Mouse (Mus musculus) gastrocnemius, postnatal 25 days (tissue): Measurements from ENCODE around the gene Pabpc1l. TPM values are rescaled to one million over a fixed set of nuclear protein-coding genes. Genes with fewer than 3 reads are reported as not detected.
"Not testable (repeated sequence)": the region's sequence is repeated elsewhere in the genome, so short reads cannot be mapped to it uniquely, and the experiment has no call there.

ENCODE experiments used
- DNase-seq: peaks from one replicate; pipeline ENCODE4 v3.0.0; 2022
- total RNA-seq, 2 experiments: library from RNA; stranded (reverse); gene quantifications; 1 replicate in 1 of 2; 2 replicates in 1 of 2; pipeline ENCODE4 v1.2.3; 2021

Gene Pabpc1l
- total RNA-seq, 2 experiments from 2014 or later = 1.5 TPM; not detected in 1

- DNase-seq = no peak
Observed at GRCm38 (mm10) chr2:164036520-164037019, 11.3 kb downstream of the Pabpc1l start.

- DNase-seq = no peak
Observed at GRCm38 (mm10) chr2:164038407-164039028, 13.3 kb downstream of the Pabpc1l start.

DNA sequence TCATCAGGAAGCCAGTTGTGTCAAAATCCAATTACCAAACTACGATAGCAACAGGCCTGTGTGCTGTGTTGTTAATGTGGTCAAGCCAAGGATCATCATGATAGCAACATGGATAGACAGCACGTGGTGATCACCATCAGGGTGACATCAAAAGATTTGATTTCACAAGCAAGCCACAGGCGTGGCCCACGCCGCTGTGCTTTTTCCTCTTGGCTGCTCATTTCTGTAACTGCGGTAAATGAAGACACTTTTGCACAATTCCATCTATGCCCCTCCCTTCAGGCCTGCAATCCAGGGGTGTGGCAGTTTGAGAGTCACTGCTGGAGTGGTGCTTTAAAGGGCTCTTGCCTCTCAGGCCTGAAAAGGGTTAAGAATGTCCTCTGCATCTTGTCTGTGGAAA lies 15.7 kb downstream of the Pabpc1l start:
- DNase-seq = no peak

DNA sequence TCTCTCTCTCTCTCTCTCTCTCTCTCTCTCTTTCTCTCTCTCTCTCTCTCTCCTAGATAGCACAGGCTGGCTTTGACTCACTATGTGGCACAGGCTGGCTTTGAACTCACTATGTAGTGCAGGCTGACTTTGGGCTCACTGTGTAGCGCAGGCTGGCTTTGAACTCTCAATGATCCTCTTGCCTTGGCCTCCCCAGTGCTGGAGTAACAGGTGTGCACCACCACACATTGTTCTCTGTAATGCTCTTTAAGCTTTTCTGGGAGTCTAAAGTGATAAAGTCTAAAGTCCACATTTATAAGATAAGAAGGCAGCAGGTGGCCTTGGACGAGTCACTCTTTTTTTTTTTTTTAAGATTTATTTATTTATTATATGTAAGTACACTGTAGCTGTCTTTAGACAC lies 16.3 kb downstream of the Pabpc1l start:
- no peak for DNase-seq

DNA sequence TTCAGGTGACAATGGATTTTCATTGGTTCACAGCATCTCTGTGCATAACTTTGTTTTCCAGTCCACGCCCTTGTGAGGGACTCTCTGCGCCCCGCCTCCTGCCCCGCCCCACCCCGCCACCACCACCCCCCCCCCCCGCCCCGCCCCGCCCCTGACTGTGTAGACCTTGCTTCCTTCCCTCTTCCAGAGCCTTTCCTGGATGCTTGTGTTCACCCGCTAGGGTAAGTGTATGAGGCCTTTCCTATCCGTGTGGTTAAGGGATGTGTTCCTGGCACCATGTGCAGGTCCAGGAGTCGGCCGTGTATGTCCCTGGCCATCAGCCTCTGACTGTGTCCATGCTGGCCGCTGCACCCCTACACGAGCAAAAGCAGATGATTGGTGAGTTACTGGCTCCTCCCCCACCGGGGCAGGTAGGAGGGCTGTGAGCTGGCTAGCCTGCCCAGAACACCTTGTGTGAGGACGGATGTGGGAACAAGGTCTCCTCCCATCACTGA lies 22.0 kb downstream of the Pabpc1l start:
- no peak for DNase-seq

DNA sequence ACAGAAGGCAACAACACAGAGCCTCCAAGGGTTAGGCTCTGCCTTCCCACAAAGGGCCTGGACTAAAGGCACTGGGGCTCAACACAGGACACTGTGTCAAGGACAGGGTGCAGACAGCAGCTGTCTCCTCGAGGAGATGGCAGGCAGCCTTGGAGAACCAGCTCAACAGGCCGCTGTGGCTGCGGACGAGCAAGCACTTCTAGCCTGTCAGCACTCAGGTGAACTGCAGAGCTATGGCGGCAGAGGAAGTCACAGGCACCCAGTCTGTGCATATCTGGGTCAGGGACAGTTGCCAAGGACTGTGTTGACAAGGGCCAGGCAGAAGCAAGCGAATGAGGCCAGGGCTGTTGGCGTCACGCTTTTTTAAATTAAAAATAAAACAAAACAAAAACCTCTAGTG lies 28.5 kb downstream of the Pabpc1l start:
- DNase-seq = peak; percentile 22

DNA sequence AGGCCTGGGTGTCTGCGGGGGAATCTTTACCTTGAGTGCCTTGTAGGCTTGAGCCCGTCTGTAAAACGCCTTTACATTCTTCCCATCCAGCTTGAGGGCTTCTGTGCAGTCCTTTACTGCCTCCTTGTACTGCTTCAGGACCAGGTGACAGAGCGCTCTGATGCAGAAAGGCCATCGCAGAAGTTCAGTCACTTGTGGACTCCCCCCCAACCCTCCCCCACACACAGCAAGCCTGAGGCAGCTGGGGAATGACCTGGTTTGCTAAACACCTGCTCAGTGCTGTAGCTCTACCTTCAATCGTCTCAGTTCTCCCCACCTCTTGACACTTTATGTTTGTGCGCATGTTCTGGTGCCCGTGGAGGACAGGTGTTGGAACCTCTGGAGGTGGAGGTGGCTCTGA lies 29.4 kb downstream of the Pabpc1l start:
- DNase-seq = no peak

DNA sequence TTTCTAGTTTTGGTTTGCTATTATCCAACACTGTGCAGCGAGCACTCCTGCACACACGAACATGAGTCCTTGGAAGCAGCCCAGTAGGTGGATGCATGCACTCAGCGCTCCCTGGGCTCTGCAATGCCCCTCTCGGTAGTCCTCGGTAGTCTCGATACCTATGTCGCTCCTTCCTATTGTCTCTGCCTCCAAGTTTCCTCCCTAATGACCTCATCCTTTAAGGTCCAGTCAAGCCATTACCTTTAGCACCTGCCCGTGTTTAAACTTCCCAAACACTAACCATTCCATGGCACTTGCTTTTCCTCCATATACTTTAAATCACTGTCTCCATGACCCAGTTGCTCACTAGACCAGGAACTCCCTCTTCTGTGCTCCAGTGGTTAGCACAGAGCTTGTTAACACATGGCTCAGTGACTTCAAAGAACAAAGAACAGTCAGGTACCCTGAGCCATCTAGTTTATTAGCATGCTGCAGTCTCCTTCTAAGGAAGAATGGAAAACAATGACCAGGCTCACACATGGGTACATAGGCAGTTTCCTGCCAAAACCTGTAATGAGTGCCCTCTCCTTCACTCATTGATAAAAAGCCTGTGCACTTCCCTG lies 34.5 kb downstream of the Pabpc1l start:
- no peak for DNase-seq

DNA sequence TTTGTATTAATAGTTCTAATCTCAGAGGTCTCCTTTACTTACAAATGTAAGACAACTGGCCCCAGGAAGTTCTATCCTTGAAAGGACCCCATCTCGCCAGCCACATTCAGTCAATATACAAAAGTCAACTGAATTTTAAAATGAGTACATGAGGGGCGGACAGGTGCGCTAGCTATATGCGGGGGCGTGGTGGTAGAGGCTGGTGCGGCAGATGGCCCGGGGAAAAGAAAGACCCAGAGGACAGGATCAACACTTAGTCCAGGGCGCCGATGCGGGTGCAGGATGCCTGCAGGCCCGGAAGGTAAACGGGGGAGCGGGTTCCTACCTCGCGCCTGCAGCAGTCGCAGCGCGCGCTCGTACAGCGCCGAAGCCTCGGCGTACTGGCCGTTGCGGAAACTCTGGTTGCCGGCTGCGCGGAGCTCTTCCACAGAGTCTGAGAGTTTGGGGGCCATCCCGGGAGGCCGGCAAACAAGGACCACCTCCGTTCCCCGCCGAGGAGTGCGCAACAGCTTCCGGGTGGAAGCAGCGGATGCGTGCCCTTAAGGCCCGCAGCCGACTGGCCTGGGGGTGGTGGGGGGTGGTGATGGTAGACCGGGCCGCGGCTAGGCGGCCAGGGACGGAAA lies 45.0 kb downstream of the Pabpc1l start, which contains the start of gene Stk4:
Gene Stk4 (plus strand): TSS at position 181 of the 623 bp plus-strand sequence.
- DNase-seq = no peak

DNA sequence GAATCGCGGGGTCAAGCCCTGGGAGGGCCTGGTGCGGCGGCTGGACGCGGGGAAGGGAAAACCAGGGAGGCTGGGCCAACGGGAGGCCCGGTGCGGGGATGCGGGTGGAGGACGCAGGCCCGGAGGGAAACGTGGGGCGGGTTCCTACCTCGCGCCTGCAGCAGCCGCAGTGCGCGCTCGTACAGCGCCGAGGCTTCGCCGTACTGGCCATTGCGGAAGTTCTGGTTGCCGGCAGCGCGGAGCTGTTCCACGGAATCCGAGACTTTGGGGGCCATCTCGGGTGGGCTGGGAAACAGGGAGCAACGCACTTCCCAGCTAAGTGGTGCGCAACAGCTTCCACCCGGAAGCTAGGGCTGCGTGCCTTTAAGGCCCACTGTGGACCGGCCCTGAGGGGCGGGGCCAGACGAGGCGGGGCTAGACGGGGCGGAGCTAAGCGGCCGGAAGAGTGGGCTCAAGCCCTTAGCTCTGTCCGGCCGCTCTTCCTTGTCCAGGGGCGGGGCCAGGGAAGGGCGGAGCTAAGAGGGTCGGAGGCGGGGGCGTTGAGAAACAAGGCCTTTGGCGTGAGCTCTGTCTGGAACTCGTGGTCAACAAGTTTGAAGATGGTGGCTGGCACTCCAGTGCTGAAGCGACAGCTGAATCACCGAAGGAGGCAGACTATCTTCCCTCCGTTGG lies 45.7 kb downstream of the Pabpc1l start, which contains the start of gene Tomm34:
Gene Tomm34 (minus strand): TSS at position 405 of the 672 bp plus-strand sequence.
- peak; percentile 97 for DNase-seq

GRCm38 (mm10) chr2:164071437-164071820 lies 46.2 kb downstream of the Pabpc1l start:
- not testable (repeated sequence) for DNase-seq

DNA sequence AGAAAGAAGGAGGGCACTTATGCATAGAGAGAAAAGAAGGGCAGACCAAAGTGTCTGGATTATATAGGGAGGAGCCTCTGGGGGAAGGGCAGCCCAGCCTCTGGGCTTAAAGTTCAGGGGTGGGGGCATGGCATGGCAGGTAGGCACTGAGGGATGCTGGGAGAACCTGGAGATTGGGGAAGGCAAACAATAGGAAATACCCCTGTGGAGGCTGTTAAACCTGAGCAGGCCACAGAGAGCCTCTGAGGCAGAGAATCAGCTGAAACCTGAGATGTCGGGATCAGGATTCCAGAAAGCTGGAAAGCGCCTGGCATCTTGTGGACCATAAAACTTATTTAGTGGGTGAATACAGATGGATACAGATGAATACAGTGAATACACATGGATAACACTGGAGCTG lies 46.9 kb downstream of the Pabpc1l start:
- DNase-seq = no peak

DNA sequence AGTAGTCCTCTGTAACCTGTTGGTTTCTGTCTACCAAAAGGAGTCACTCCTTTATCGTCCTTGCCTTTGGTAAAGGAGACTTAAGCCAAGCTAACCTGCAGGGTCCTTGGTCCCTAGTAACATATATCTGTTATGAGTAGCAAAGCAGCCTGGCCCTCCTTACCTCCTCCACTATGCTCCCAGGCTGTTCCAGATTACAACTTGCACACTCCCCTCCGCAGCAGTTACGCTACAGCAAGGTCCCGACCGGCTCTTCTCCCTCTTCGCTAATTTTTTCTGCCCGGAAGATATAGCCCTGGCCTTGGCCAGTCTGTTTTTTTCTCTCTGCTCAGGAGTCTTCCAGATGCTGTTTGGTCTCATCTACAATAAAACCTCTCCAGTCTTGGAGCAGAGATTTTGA lies 47.9 kb downstream of the Pabpc1l start:
- DNase-seq = no peak

DNA sequence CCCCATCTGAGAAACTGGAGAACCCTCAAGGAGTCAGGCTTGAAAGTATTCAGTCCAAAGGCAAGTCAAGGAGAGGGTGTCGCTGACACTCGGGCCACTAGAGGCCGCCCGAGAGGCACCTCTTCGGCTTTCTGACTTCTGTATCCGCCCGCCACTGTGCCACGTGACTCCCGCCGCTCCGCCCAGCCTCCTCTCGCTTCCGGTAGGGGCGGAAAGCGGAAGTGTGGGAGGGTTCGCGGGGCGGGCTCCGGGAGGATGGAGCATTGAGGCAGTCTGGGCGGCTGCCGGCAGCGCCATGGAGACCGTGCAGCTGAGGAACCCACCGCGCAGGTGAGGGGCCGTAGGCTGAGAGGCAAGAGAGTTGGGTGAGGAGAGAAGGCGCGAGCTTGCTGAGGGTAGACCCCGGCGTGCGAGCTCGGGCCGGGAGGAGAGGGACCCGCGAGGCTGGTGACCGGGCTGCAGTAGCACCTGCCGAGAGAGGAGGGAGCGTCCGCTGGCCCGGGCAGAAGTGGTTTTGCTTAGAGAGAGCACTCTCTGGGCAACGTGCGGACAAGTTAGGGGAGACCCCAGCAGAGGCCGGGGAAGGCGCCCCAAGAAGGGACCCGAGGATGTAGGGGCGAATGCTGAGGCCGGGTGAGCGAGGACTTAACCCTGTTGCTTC lies 48.8 kb downstream of the Pabpc1l start:
- peak; percentile 96 for DNase-seq

DNA sequence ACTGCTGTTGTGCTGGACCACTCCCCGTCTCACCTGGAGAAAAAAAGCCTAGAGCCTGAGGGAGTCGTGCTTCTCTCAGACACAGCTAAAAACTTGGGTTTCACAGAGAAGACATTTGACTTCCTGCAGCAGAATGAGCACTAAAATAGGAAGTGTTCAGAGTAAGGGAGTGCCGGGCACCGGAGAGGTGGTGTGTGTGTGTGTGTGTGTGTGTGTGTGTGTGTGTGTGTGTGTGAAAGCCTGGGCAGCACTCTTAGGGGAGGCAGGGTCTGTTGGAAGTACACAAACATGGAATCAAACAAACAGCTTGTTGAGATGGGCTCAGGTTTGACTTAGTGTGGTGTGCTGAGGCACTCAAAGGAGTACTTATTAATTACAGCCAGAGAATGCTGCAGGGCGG lies 49.8 kb downstream of the Pabpc1l start:
- no peak for DNase-seq

DNA sequence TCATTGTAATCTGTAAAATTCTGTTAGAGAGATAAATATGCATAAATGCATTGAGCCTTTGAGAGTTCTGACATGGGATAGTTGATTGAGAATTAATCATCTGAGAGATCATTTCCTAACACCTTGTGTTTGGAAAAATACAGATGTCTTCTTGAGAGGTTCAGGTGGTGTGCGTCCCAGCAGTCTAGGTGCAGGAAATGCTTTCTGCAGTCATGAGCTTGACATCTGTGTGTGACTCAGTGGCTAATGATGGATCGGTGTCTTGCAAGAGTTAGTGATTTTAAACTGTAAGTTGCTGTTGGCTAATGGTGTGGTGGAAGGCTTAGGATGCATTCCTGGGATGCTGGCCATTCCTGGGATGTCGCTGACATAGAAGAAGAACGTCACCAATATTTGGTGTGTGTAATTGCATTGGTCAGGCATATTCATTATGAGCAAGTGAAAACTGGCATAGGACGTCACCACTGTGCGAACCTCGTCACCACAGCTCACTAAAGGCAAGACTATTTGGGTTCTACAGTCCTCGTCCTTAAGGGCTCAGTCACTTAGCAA lies 51.7 kb downstream of the Pabpc1l start:
- DNase-seq = no peak

DNA sequence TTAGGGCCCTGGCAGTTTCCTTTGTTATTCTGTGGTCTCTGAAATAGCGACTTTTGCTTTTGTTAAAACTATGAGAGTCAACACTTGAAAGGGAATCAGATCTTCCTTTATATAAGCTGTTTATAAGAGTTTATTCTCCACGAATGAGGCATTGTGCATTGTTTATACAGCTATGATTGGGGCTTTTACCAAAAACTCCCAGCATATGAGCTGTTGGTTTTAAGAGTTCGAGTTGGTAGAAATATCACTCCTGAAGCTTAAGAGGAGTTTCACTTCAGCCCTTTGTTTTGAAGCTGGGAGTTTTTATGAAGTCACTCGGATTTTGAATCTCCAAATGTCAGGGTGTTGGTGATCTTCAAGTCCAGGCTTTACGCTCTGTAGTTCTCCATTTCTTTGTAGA lies 52.6 kb downstream of the Pabpc1l start:
- no peak for DNase-seq

DNA sequence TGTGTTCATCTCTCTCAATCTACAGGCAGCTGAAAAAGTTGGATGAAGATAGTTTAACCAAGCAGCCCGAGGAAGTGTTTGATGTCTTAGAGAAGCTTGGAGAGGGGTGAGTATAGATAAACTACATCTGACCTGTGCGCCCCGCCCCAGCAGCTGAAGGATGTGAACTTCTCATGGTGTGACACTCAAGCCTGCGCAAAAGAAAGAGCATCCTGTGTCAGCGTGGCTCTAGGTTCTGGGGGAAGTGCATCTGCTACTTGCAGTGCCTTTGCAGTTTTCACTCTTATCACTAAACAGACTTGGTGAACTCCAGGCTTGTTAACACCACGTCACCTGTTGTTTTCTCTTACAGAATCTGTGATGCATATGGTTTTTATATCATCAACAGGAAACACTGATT lies 54.2 kb downstream of the Pabpc1l start:
- no peak for DNase-seq

DNA sequence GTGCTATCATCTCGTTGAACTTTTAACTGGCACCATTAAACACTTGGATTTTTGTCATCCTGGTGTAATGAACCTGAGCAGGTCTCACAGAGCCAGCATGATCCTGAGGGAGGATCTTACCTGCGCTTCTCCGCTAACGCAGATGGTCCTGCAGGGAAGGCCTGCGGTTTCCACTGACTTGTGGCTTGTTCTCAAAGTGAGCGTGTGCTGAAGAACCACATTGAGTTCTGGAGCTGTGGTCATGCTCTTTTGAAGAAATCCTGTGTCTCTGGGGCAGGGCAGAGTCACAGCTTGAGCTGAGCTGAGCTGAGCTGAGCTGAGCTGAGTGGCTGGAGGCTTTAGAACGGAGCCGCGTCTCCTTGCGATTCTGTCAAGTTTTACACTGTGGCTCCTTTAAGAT lies 56.3 kb downstream of the Pabpc1l start:
- no peak for DNase-seq

- peak; percentile 52 for DNase-seq
Observed at GRCm38 (mm10) chr2:164082175-164082574, 56.9 kb downstream of the Pabpc1l start.

DNA sequence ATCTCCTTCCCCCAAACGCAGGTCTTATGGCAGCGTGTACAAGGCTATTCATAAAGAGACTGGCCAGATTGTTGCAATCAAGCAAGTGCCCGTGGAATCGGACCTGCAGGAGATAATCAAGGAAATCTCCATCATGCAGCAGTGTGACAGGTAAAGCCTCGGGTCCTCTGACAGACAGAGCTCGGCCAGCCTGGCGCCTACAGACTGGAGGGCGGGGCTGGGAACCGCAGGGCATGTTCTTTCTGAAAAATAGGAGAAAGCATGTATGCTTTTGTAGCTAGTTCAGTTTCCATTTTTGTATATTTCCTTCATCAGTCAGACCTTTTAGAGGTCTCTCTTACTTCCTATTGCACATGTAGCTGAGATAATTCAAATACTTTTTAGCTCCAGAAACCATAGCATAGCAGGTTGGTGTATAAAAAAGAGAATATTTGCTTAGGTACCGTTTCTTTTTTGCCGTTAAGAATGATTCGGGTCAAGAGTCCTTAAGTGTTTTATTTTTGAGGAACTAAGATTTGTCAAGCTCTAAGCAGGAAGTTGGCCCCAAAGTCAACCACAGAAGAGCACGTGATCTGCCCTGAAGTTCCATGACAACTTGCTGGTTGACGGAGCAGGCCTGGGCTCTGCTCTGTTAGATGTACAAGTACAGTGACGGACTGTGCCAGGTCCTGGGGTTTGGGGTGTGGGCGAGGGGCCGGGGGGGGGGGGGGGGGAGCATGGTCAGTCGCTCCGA lies 58.5 kb downstream of the Pabpc1l start:
- DNase-seq = peak; percentile 40
